Mouse (Mus musculus): ENCODE results near the gene Iqub.

DNA sequence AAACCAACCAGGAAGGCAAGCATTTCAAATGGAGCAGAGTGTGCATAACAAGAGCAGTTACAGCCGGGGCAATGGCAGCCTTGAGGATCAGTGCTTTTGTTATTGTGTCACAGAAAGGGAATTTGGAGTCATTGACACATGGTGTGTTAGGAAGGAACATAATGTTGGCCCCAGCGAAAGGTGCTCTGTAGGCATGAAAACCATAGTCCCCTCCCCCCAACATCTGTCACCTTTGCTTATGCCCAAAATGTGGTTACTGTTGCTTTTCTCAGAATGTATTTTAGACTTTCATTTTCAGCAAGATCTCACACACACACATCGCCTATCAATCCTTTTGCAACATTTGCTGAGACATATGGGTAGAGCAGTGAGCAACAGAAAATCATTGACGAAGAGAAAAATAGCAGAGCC is 117.6 kb downstream of the Iqub start:
- TF ChIP-seq POLR2A (IDR thresholded peaks at IDR 0.05; ENCODE audit: low read depth, low read length): no peak
- no peak for TF ChIP-seq CTCF (IDR thresholded peaks at IDR 0.05; ENCODE audit: borderline replicate concordance, insufficient read depth, low read length)
